Mouse (Mus musculus) stomach, postnatal 0 days (tissue): ENCODE data around the gene Tas2r134.

Experiments used
- CTCF ChIP-seq: IDR thresholded peaks from 2 replicates; pipeline ENCODE4 v1.5.1; 2016; ENCODE audit warnings: antibody characterized with exemption, low read depth, mild to moderate bottlenecking, moderate library complexity
- EP300 ChIP-seq: optimal IDR thresholded peaks from 2 replicates; pipeline ENCODE3; 2016; ENCODE audit warnings: antibody characterized with exemption

GRCm38 (mm10) chr2:51588336-51588735 lies 39.0 kb upstream of the Tas2r134 start:
- TF ChIP-seq CTCF (no peak), EP300 (no peak)
